Mouse (Mus musculus): ENCODE results near the gene Gm30191.
"Not testable (repeated sequence)": the region's sequence is repeated elsewhere in the genome, so short reads cannot be mapped to it uniquely, and the experiment has no call there.

Gm30191 gene

GRCm38 (mm10) chr4:134252131-134252910 lies 5.6 kb downstream of the Gm30191 start:
- no peak for DNase-seq (ENCODE audit: low spot score)

- DNase-seq (ENCODE audit: low spot score) = no peak
These were observed 6.4 kb downstream of the Gm30191 start for GRCm38 (mm10) chr4:134252911-134253721.

- no peak for DNase-seq (ENCODE audit: low spot score)
These were observed 7.1 kb downstream of the Gm30191 start, which contains the start of gene Grrp1 for GRCm38 (mm10) chr4:134253722-134254324. Gene Grrp1 (minus strand): TSS chr4:134254106.

GRCm38 (mm10) chr4:134254835-134255234 lies 8.1 kb downstream of the Gm30191 start:
- DNase-seq (ENCODE audit: low spot score) = no peak

- no peak for DNase-seq (ENCODE audit: low spot score)
These were observed 9.1 kb downstream of the Gm30191 start for GRCm38 (mm10) chr4:134255854-134256253.

- DNase-seq (ENCODE audit: low spot score) = no peak
These were observed 9.9 kb downstream of the Gm30191 start for GRCm38 (mm10) chr4:134256407-134257197.

- no peak for DNase-seq (ENCODE audit: low spot score)
These were observed 10.7 kb downstream of the Gm30191 start for GRCm38 (mm10) chr4:134257198-134258009.

- DNase-seq (ENCODE audit: low spot score) = no peak
These were observed 11.6 kb downstream of the Gm30191 start for GRCm38 (mm10) chr4:134258354-134258753.

GRCm38 (mm10) chr4:134263191-134263590 lies 16.5 kb downstream of the Gm30191 start:
- DNase-seq (ENCODE audit: low spot score) = no peak

GRCm38 (mm10) chr4:134265860-134266585 lies 19.3 kb downstream of the Gm30191 start:
- no peak for DNase-seq (ENCODE audit: low spot score)

- no peak for DNase-seq (ENCODE audit: low spot score)
These were observed 21.4 kb downstream of the Gm30191 start for GRCm38 (mm10) chr4:134268102-134268655.

- DNase-seq (ENCODE audit: low spot score) = not testable (repeated sequence)
These were observed 22.9 kb downstream of the Gm30191 start for GRCm38 (mm10) chr4:134269622-134270021.

GRCm38 (mm10) chr4:134271979-134272378 lies 25.2 kb downstream of the Gm30191 start:
- DNase-seq (ENCODE audit: low spot score) = no peak

GRCm38 (mm10) chr4:134272731-134273416 lies 26.1 kb downstream of the Gm30191 start:
- no peak for DNase-seq (ENCODE audit: low spot score)

GRCm38 (mm10) chr4:134273417-134274345 lies 26.9 kb downstream of the Gm30191 start:
- no peak for DNase-seq (ENCODE audit: low spot score)

GRCm38 (mm10) chr4:134284942-134285341 lies 38.2 kb downstream of the Gm30191 start:
- no peak for DNase-seq (ENCODE audit: low spot score)

- no peak for DNase-seq (ENCODE audit: low spot score)
These were observed 39.8 kb downstream of the Gm30191 start for GRCm38 (mm10) chr4:134286226-134287167.
